Mouse (Mus musculus) kidney, adult 2 months (tissue): ENCODE data around the gene Ctnna3.

ENCODE experiments used
- CTCF ChIP-seq: fragments of 200-500 bp; conservative IDR thresholded peaks from 2 replicates; pipeline ENCODE4 v1.5.1; 2011; ENCODE audit warnings: low read depth, mild to moderate bottlenecking, control low read depth, low read length, moderate library complexity, mixed read lengths; ENCODE audit not compliant: insufficient read depth, insufficient read length
- POLR2A ChIP-seq: fragments of 200-500 bp; IDR thresholded peaks from one replicate; pipeline ENCODE4 v1.6.1; 2011; ENCODE audit warnings: low read depth, low read length, control low read depth

DNA sequence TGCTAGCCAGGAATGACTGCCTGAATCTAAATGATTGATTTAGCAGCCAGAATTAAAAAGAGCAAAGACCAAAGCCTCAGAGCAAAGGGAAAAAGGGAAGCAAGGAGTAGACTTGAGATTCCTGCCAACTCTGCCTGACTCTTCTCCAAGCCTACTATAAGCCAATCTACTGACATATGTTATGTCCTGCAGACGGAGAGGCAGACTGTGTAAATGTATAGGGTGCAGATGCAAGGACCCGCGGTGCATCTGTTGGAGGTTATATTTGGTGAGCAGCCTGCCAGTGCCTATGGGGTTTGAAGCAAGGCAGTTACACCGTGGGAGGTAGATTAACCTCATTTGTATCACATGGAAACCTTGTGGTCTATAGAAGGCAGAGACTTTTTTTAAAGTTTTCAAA is 409.1 kb downstream of the Ctnna3 start:
- TF ChIP-seq CTCF (no peak), POLR2A (no peak)
